Mouse (Mus musculus): Measurements from ENCODE around the gene Lrrn4cl. TPM values are rescaled to one million over a fixed set of nuclear protein-coding genes. Genes with fewer than 3 reads are reported as not detected.

The Lrrn4cl gene
- polyA plus RNA-seq, 1 experiment from 2014 or later, result 0.82 TPM

Other genes starting within 250 kb of the Lrrn4cl start
- gene Slc22a6, start 232.7 kb upstream of the Lrrn4cl start, polyA plus RNA-seq (2015; fragmentation: Illumina TruSeq; extraction: RNeasy Lipid Tissue Mini Kit (QIAGEN cat#74804); ENCODE audit: low read depth, low replicate concordance), result 2.3 TPM
- 78.9 TPM for gene Chrm1, start 187.0 kb upstream of the Lrrn4cl start, polyA plus RNA-seq (2015; fragmentation: Illumina TruSeq; extraction: RNeasy Lipid Tissue Mini Kit (QIAGEN cat#74804); ENCODE audit: low read depth, low replicate concordance)
- 155 TPM for gene Slc3a2, start 127.4 kb upstream of the Lrrn4cl start, polyA plus RNA-seq (2015; fragmentation: Illumina TruSeq; extraction: RNeasy Lipid Tissue Mini Kit (QIAGEN cat#74804); ENCODE audit: low read depth, low replicate concordance)
- 52.0 TPM for gene Wdr74, start 114.9 kb upstream of the Lrrn4cl start, polyA plus RNA-seq (2015; fragmentation: Illumina TruSeq; extraction: RNeasy Lipid Tissue Mini Kit (QIAGEN cat#74804); ENCODE audit: low read depth, low replicate concordance)
- not detected for gene 1700092M07Rik, start 110.0 kb upstream of the Lrrn4cl start, polyA plus RNA-seq (2015; fragmentation: Illumina TruSeq; extraction: RNeasy Lipid Tissue Mini Kit (QIAGEN cat#74804); ENCODE audit: low read depth, low replicate concordance)
- gene Stx5a, start 109.4 kb upstream of the Lrrn4cl start, polyA plus RNA-seq (2015; fragmentation: Illumina TruSeq; extraction: RNeasy Lipid Tissue Mini Kit (QIAGEN cat#74804); ENCODE audit: low read depth, low replicate concordance), result 93.3 TPM
- gene Nxf1, start 93.7 kb upstream of the Lrrn4cl start, polyA plus RNA-seq (2015; fragmentation: Illumina TruSeq; extraction: RNeasy Lipid Tissue Mini Kit (QIAGEN cat#74804); ENCODE audit: low read depth, low replicate concordance), result 89.5 TPM
- gene Tmem223, start 79.8 kb upstream of the Lrrn4cl start, polyA plus RNA-seq (2015; fragmentation: Illumina TruSeq; extraction: RNeasy Lipid Tissue Mini Kit (QIAGEN cat#74804); ENCODE audit: low read depth, low replicate concordance), result 109 TPM
- 11.0 TPM for gene Tmem179b, start 76.3 kb upstream of the Lrrn4cl start, polyA plus RNA-seq (2015; fragmentation: Illumina TruSeq; extraction: RNeasy Lipid Tissue Mini Kit (QIAGEN cat#74804); ENCODE audit: low read depth, low replicate concordance)
- gene Taf6l, start 64.4 kb upstream of the Lrrn4cl start, polyA plus RNA-seq (2015; fragmentation: Illumina TruSeq; extraction: RNeasy Lipid Tissue Mini Kit (QIAGEN cat#74804); ENCODE audit: low read depth, low replicate concordance), result 12.2 TPM
- gene Polr2g, start 52.2 kb upstream of the Lrrn4cl start, polyA plus RNA-seq (2015; fragmentation: Illumina TruSeq; extraction: RNeasy Lipid Tissue Mini Kit (QIAGEN cat#74804); ENCODE audit: low read depth, low replicate concordance), result 206 TPM
- 4.3 TPM for gene Zbtb3, start 48.2 kb upstream of the Lrrn4cl start, polyA plus RNA-seq (2015; fragmentation: Illumina TruSeq; extraction: RNeasy Lipid Tissue Mini Kit (QIAGEN cat#74804); ENCODE audit: low read depth, low replicate concordance)
- 38.9 TPM for gene Ttc9c, start 31.4 kb upstream of the Lrrn4cl start, polyA plus RNA-seq (2015; fragmentation: Illumina TruSeq; extraction: RNeasy Lipid Tissue Mini Kit (QIAGEN cat#74804); ENCODE audit: low read depth, low replicate concordance)
- 102 TPM for gene Hnrnpul2, start 30.8 kb upstream of the Lrrn4cl start, polyA plus RNA-seq (2015; fragmentation: Illumina TruSeq; extraction: RNeasy Lipid Tissue Mini Kit (QIAGEN cat#74804); ENCODE audit: low read depth, low replicate concordance)
- gene AC129217.1, start 21.0 kb upstream of the Lrrn4cl start, polyA plus RNA-seq (2015; fragmentation: Illumina TruSeq; extraction: RNeasy Lipid Tissue Mini Kit (QIAGEN cat#74804); ENCODE audit: low read depth, low replicate concordance), result not detected
- gene Bscl2, start 13.3 kb upstream of the Lrrn4cl start, polyA plus RNA-seq (2015; fragmentation: Illumina TruSeq; extraction: RNeasy Lipid Tissue Mini Kit (QIAGEN cat#74804); ENCODE audit: low read depth, low replicate concordance), result 92.5 TPM
- 191 TPM for gene Gng3, start 11.6 kb upstream of the Lrrn4cl start, polyA plus RNA-seq (2015; fragmentation: Illumina TruSeq; extraction: RNeasy Lipid Tissue Mini Kit (QIAGEN cat#74804); ENCODE audit: low read depth, low replicate concordance)
- 140 TPM for gene Ubxn1, start 20.7 kb downstream of the Lrrn4cl start, polyA plus RNA-seq (2015; fragmentation: Illumina TruSeq; extraction: RNeasy Lipid Tissue Mini Kit (QIAGEN cat#74804); ENCODE audit: low read depth, low replicate concordance)
- 52.0 TPM for gene Uqcc3, start 30.2 kb downstream of the Lrrn4cl start, polyA plus RNA-seq (2015; fragmentation: Illumina TruSeq; extraction: RNeasy Lipid Tissue Mini Kit (QIAGEN cat#74804); ENCODE audit: low read depth, low replicate concordance)
- gene Lbhd1, start 33.0 kb downstream of the Lrrn4cl start, polyA plus RNA-seq (2015; fragmentation: Illumina TruSeq; extraction: RNeasy Lipid Tissue Mini Kit (QIAGEN cat#74804); ENCODE audit: low read depth, low replicate concordance), result 15.7 TPM
- gene Gm49403, start 33.2 kb downstream of the Lrrn4cl start, polyA plus RNA-seq (2015; fragmentation: Illumina TruSeq; extraction: RNeasy Lipid Tissue Mini Kit (QIAGEN cat#74804); ENCODE audit: low read depth, low replicate concordance), result not detected
- 47.2 TPM for gene 1810009A15Rik, start 38.1 kb downstream of the Lrrn4cl start, polyA plus RNA-seq (2015; fragmentation: Illumina TruSeq; extraction: RNeasy Lipid Tissue Mini Kit (QIAGEN cat#74804); ENCODE audit: low read depth, low replicate concordance)
- gene Gm49416, start 38.2 kb downstream of the Lrrn4cl start, polyA plus RNA-seq (2015; fragmentation: Illumina TruSeq; extraction: RNeasy Lipid Tissue Mini Kit (QIAGEN cat#74804); ENCODE audit: low read depth, low replicate concordance), result not detected
- gene Ints5, start 42.2 kb downstream of the Lrrn4cl start, polyA plus RNA-seq (2015; fragmentation: Illumina TruSeq; extraction: RNeasy Lipid Tissue Mini Kit (QIAGEN cat#74804); ENCODE audit: low read depth, low replicate concordance), result 12.2 TPM
- gene Ganab, start 47.3 kb downstream of the Lrrn4cl start, polyA plus RNA-seq (2015; fragmentation: Illumina TruSeq; extraction: RNeasy Lipid Tissue Mini Kit (QIAGEN cat#74804); ENCODE audit: low read depth, low replicate concordance), result 81.9 TPM
- 219 TPM for gene B3gat3, start 69.6 kb downstream of the Lrrn4cl start, polyA plus RNA-seq (2015; fragmentation: Illumina TruSeq; extraction: RNeasy Lipid Tissue Mini Kit (QIAGEN cat#74804); ENCODE audit: low read depth, low replicate concordance)
- gene Rom1, start 78.6 kb downstream of the Lrrn4cl start, polyA plus RNA-seq (2015; fragmentation: Illumina TruSeq; extraction: RNeasy Lipid Tissue Mini Kit (QIAGEN cat#74804); ENCODE audit: low read depth, low replicate concordance), result 10.4 TPM
- 10.3 TPM for gene Eml3, start 78.8 kb downstream of the Lrrn4cl start, polyA plus RNA-seq (2015; fragmentation: Illumina TruSeq; extraction: RNeasy Lipid Tissue Mini Kit (QIAGEN cat#74804); ENCODE audit: low read depth, low replicate concordance)
- gene Mta2, start 91.1 kb downstream of the Lrrn4cl start, polyA plus RNA-seq (2015; fragmentation: Illumina TruSeq; extraction: RNeasy Lipid Tissue Mini Kit (QIAGEN cat#74804); ENCODE audit: low read depth, low replicate concordance), result 42.2 TPM
- gene Tut1, start 103.1 kb downstream of the Lrrn4cl start, polyA plus RNA-seq (2015; fragmentation: Illumina TruSeq; extraction: RNeasy Lipid Tissue Mini Kit (QIAGEN cat#74804); ENCODE audit: low read depth, low replicate concordance), result 16.9 TPM
- gene Eef1g, start 116.3 kb downstream of the Lrrn4cl start, polyA plus RNA-seq (2015; fragmentation: Illumina TruSeq; extraction: RNeasy Lipid Tissue Mini Kit (QIAGEN cat#74804); ENCODE audit: low read depth, low replicate concordance), result 367 TPM
- gene Ahnak, start 138.5 kb downstream of the Lrrn4cl start, polyA plus RNA-seq (2015; fragmentation: Illumina TruSeq; extraction: RNeasy Lipid Tissue Mini Kit (QIAGEN cat#74804); ENCODE audit: low read depth, low replicate concordance), result 5.2 TPM
- not detected for gene Scgb1a1, start 237.2 kb downstream of the Lrrn4cl start, polyA plus RNA-seq (2015; fragmentation: Illumina TruSeq; extraction: RNeasy Lipid Tissue Mini Kit (QIAGEN cat#74804); ENCODE audit: low read depth, low replicate concordance)

Data from brain, adult 10 weeks (tissue).